Mouse (Mus musculus) fibroblast of lung, adult 2 months (primary cell): ENCODE measurements around the gene Rnd2.
"Not testable (repeated sequence)": the region's sequence is repeated elsewhere in the genome, so short reads cannot be mapped to it uniquely, and the experiment has no call there.

Experiments used
- DNase-seq: peaks from one replicate; pipeline ENCODE4 v3.0.0-alpha.2; 2011; ENCODE audit warnings: low read depth

Rnd2 gene

DNA sequence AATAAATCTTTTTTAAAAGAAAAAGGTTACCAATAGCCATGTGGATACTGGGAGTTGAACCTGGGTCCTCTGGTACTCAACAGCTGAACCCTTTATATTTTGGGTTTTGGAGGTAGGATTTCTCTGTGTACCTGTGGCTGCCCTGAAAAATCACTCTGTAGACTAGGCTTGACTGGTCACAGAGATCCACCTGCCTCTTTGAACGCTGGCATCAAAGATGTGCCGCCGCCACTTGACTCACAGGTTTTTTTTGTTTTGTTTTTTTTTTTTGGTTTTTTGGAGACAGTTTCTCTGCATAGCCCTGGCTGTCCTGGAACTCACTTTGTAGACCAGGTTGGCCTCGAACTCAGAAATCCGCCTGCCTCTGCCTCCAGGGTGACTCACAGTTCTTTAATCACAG is 17.0 kb upstream of the Rnd2 start:
- no peak for DNase-seq

DNA sequence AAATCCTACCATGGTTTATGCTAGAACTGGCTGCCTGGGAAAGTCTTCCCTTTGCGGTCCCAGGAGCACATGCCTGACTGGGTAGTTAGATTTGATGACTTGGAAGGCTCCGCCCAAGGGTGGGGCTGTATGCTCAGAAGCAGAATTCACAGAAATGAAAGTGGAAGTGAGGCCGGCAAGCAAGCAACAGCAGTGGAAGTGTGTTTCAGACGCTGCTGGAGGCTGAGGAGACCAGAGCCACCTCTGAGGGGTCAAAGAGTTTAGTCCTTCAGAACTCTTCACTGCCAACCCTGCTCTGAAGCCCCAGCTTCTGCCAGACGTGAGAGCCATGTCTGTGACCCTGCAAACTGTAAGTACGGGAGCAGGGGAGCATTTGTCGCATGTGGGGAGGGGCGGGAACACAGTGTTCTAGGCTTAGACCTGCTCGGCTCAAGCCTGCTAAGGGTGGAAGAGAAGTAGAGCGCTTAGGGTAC is 16.5 kb upstream of the Rnd2 start, which contains the start of gene Ifi35:
Gene Ifi35, plus strand, starts transcription at position 134 of the 473 bp plus-strand sequence.
- DNase-seq, result peak; percentile 96

DNA sequence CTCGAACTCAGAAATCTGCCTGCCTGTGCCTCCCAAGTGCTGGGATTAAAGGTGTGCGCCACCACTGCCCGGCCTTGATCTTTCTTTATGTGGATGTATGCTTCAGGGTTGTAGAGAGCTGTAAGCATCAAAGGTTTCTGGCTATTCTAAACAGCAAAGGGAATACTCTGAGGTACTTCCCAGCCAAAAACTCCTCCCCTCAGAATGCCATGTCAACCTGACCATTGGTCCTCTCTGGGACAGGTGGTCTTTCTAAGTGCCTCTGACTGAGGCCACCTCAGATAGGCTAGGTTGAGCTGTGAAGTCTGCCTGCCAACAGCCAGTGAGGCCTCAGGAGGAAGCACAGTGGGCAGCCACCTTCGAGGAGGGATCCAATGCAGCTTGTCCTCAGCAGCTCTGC is 15.9 kb upstream of the Rnd2 start:
- DNase-seq, result no peak

DNA sequence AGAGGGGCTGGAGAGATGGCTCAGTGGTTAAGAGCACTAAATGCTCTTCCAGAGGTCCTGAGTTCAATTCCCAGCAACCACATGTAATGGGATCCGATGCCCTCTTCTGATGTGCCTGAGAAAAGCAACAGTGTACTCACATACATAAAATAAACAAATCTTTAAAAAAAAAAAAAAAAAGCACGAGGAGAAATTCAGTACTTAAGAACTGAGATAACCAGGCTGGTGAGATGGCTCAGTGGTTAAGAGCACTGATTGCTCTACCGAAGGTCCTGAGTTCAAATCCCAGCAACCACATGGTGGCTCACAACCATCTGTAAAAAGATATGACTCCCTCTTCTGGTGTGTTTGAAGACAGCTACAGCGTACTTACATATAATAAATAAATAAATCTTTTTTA is 15.2 kb upstream of the Rnd2 start:
- not testable (repeated sequence) for DNase-seq

DNA sequence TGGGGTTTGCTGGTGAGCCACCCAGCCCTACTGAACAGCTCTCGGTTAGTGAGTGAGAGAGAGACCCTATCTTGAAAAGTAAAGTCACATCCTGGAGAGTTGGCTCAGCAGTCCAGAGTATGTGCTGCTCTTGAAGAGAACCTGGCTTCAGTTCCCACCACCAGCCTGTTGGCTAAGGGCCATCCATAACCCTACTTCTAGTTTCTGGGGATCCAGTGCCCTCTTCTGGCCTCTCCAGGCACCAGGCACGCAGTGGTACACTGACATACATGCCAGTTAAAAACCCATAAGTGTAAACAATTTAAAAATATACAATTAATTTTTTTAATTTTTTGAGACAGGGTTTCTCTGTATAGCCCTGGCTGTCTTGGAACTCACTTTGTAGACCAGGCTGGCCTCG is 14.4 kb upstream of the Rnd2 start:
- no peak for DNase-seq

DNA sequence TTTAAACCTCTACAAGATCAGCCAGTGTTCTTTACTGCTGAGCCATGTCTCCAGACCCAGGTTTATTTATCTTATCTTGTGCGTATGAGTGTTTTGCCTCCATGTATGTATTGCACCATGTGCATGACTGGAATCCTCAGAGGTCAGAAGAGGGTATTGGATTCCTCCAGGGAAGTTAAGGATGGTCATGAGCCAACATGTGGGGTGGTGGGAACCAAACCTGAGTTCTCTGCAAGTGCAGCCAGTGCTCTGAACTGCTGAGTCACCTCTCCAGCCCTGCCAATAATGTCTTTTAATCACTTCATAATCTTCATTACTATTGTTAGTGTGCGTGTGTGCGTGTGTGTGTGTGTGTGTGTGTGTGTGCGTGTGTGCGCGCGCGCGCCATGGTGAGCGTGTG is 13.3 kb upstream of the Rnd2 start:
- DNase-seq, result no peak

DNA sequence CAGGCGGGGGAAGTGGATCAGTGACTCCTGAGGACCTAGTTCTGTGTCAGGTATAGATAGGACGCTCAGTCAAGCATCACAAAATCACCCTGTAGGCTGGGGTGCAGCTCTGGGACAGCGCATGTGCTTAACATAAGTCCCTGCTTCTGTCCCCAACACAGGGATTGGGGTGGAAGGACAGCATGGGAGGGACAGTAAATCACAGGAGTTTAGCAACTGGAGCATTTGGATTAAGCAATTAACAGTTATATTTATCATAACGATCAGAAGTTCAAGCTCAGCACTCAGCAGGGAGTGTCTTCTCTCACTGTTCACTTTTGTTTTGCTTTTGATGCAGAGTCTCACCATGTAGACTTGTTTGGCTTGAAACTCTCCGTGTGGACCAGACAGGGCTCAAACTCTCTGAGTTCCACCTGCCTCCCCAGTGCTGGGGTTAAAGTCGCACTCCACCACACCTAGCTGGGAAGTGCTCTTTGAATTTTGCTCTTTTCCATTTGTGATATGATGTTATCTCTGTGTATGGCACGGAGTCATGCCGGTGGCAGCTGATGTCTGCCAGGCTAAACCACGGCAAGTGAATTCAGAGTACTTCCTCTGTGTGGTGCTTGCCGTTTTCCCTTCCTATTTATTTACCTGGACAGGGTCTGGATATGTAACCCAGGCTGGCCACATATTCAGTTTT is 12.6 kb upstream of the Rnd2 start:
- no peak for DNase-seq

DNA sequence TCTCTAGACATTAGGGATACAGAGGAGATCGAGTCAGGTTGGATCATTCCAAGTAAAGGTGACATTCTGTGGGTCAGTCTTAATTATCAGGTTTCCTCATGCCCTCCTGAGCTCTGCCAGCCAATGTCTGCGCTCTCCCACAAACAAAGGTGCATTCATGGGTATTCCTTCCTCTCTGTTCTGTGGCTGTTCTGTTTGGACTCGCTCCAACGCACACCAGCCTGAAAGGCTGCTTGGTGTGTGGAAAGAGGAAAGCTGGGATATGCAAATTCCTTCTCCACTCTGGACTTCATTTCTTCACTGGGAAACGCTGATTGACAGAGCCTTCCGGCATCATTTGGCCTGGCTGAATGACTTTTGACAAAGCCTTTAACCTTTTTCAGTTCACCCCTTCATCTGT is 10.1 kb upstream of the Rnd2 start:
- DNase-seq, result no peak

DNA sequence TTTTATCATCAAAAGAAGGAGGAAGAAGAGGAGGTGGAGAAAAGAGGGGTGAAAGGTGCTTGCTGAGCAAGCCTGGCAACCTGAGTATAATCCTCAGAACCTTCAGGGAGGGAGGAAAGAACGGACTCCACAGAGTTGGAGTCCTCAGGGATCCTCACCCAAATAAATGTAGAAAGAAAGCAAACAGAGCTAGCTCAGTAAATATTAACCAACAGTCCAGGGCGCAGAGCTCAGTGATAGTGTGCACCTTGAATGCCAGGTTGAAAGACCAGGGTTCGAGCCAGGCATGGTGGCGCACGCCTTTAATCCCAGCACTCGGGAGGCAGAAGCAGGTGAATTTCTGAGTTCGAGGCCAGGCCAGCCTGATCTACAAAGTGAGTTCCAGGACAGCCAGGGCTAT is 9.2 kb upstream of the Rnd2 start:
- DNase-seq, result no peak

DNA sequence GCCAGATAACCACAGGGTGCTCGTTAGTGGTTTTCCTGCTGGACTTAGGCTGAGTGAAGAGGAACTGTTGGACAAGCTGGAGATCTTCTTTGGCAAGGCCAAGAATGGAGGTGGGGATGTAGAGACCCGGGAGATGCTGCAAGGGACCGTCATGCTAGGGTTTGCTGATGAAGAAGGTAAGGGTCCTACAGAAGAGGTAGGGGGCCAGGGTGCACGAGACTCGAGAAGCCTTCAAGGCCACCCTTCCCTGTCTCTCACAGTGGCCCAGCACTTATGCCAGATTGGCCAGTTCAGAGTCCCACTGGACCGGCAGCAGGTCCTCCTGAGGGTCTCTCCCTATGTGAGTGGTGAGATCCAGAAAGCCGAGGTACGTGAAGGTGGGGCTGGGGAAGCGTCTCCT is 7.2 kb upstream of the Rnd2 start:
- no peak for DNase-seq

DNA sequence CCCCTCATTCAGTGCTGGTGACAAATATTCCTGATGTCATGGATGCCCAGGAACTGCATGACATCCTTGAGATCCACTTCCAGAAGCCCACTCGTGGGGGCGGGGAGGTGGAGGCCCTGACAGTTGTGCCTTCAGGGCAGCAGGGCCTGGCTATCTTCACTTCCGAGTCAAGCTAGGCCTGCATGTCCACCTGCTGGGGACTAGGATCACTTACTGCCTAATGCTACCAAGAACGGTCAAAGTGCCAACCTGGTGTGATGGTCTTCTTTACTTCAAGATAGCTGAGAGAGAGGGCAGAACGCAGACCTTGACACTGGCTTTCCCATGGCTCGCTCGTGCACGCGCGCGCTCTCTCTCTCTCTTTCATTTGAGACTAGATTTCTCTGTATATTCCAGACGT is 6.6 kb upstream of the Rnd2 start:
- no peak for DNase-seq

DNA sequence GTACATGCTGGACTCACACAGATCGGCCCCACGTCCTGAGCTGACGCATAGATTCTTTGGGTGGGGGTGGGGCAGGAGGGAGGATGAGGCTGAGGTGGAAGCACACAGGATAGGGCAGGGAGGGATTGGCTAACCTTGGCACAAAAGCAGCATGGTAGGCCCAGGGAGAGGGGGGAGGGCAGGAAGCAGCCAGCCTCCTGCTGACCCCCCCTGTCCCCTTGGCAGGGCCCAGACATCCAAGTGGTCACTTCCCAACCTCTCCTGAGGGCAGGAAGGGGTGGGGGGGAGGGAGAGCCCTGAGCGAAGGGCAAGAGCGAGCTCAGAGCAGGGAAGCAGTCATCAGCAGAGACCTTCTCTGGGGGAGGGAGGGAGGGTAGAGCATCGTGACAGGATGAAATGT is 5.1 kb upstream of the Rnd2 start:
- DNase-seq, result no peak

DNA sequence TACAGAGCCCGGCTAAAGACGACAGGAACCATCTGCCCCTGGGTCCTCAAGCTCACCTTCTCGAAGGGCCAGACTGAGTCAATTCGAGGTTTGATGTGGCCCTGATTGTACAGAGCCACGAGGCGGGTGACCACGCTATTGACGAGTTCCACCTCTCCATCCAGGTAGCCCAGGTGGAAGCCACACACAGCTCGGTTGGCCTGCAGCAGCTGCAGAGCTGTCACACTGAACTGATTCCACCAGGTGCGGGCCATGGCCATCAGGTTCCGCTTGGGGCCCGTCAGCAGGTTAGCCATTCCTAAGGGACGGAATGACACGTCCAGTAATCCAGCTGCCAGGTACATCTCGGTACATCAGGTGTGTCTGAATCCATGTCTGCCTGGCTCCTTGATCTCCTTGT is 4.5 kb upstream of the Rnd2 start:
- DNase-seq, result no peak

DNA sequence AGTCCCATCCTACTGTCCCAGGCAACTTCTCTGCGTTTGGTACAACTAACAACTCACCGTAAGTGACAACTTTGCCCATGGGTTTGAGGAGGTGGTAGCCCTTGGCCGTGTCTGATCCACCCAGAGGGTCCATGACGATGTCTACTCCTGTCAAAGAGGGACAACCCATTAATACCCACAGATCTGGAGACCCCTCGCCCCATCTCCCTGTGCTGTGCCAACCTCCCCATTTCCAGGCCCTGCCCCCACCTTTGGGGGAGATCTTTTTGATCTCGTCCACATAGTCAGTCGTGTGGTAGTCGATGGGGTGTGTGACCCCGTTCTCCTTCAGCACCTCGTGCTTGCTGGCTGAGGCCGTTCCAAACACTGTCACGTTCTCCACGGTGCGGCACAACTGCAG is 2.7 kb upstream of the Rnd2 start:
- no peak for DNase-seq

DNA sequence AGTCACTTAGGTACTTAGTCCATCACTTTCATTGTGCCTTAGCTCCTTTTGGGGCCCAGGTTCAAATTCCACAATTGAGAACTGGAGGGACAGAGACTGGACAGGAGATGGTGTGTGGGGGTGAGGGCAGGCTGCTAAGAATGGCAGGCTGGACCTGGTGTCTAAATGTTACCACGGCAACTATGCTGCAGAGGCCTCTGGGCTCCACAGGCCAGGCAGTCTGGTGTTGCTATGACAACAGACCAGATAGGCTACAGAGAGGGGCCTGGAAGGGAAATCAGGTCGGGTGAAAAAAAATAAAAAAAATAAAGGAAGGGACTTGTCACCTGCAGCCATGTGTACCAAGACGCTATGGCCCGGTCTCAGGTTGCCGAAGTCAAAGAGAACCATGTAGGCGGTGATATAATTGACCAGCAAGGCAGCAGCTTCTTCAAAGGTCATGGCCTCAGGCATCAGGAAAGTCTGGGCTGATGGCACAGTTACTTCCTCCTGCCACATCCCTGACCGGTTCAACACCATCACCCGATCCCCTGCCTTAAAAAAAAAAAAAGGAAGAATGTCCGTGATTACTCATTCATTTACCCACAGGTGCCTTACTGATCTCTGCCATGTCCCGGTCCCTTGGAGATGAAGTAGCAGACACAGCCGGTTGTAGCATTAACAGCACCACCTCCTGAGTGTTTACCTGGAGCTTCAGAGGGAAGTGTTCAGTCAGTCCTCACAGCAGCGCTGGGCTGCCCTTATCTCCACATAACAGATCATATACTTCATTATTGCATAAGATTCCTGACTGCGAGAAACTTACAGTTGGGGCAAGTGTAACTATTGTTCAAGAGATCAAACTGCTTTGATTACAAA is 2.0 kb upstream of the Rnd2 start:
- no peak for DNase-seq

DNA sequence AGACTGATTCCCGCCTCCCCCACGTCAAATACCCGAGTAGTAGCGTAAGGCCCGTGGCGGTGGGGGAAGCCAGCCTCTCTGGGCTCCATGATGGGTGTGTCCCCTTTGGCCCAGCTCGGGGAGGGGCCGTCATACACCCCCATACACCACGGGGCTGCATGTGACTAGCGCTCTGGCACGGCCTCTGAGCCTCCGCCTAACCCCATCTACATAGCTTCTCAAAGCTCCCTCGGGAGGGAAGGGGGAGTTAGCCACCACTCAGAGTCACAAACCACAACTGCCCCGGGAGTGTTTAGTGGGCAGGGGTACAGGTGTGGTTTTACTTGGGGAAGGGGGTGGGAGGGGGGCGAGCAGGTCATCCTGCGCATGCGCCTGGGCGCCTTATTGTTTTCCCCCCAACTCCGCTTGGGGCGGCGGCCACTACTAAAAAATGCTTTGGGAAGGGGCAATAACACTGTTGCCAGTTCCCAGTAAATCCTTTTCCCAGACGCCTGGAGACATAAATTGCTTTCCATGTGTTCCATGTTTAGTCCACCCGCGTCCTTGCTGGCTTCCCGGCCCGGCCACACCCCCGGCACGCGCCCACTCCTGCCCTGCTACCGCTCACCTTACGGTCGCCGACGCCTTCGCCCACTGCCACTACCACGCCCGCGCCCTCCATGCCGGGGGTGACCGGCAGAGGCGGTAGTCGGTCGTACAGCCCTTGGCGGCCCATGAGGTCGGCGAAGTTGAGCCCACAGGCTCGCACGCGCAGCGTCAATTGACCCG is 486 bp downstream of the Rnd2 start:
- DNase-seq, result peak; percentile 83

DNA sequence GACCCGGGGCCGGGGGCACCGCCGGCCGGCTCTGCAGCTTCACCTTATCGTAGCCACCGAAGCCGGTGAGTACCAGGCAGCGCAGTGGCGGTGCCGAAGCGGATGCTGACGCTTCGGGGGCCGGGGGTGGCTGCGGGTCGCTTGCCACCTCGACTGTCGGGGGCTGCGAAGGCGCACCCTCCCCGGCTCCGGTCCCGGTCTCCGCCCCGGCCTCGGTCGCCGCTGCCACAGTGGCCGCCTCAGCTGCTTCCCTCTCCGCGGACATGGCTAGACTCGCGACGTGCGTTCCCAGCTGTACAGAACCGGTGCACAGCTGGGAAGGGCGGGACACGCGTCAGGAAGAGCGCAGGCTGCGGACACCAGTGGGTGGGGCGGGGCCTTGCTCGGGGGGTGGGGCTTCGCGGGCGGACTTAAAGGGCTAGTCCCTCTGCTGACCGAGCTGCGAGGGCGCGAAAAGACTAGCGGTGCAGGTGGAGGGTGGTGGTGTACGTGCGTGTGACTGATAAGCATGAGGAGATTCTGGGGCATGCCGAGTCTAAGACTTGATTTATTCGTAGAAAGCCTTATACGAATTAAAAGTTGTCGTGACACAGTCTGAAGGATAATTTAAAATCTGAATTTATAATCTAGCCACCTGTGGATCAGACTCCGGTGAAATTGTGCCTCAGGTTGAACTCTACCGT is 1.2 kb downstream of the Rnd2 start, which contains the start of gene Vat1:
Gene Vat1, minus strand, starts transcription at position 362 of the 683 bp plus-strand sequence.
- no peak for DNase-seq

DNA sequence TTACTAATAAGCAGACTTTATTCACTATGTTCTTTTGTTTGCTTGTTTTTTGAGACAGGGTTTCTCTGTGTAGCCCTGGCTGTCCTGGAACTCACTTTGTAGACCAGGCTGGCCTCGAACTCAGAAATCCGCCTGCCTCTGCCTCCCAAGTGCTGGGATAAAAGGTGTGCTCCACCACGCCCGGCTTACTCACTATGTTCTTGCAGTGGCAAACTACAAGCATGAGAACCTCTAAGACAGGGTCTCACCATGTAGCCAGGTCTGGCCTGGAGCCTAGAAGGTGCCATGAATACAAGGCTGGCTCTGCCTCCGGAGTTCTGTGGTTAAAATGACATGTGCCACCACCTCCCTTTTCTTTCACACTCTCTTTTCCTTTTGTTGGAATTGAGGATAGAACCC is 1.8 kb downstream of the Rnd2 start:
- not testable (repeated sequence) for DNase-seq

DNA sequence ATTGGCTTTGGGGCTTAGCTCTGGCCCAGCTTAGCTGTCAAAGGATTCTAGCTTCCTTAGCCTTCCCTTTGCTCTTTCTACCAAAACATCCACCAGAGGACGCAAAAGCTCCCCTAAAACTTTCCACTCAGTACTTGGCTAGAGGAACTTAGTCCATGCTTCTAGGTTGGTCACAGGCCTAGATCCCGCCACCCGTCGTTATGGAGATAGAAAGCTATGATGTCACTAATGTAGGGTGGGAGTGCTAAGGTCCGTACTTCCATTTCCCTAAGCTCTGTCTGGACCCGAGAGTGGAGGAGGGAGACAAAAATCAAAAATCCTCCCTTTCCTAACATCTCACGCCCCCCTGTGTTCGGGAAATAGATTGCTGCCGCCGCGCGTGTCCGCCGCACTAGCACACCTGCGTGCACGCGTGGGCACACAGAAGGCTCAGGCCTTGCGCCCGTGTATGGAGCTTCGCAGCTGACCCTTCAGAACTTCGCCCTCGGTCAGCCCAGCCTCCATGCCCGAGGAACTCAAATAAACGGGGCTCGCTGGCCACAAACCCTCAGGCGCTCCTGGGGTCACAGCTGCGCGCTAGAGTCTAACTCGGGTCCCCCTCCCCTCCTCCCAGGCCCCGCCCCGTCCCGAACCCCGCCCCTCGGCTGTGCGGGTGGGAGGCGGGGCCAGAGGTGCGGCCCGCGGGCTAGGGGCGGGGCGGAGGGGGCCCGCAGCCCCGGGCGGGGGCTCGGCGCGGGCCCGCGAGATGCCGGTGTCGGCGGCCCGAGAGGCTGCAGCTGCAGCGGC is 2.9 kb downstream of the Rnd2 start:
- peak; percentile 69 for DNase-seq

DNA sequence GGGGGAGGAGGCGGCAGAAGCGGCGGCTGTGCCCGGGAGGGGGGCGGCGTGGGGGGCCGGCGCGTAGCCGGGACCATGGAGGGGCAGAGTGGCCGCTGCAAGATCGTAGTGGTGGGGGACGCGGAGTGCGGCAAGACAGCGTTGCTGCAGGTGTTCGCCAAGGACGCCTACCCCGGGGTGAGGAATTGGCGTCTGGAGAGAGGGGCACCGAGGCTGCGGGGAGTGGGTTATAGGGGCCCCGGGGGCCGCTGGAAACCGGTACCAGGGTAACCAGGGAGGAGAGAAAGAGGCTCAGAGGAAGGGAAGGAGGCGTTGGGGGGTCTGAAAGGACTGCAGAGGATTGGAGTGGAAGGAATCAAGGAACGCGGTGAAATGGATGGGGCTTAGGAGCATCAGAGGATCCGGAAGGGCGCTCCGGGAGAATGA is 3.5 kb downstream of the Rnd2 start:
- no peak for DNase-seq

DNA sequence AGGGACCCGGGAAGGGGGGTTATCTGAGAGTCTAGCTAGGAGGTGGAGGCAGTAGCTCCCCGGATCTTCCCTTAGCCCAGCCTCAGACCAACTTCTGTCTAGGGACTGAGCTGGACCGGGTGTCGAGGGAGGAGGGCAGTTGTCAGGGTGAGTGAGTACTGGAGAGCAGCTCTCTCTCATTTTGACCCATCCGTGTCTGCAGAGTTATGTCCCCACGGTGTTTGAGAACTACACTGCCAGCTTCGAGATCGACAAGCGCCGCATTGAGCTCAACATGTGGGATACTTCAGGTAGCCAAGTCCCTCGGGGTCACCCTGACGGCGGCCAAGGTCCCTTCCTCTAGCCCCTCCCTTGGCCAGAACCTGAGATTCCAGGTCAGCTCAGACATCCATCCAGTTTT is 3.9 kb downstream of the Rnd2 start:
- no peak for DNase-seq
